Mouse (Mus musculus): ENCODE results near the gene Ucp3. TPM values are rescaled to one million over a fixed set of nuclear protein-coding genes. Genes with fewer than 3 reads are reported as not detected.

Gene Ucp3
- polyA plus RNA-seq, 1 experiment: not detected

DNA sequence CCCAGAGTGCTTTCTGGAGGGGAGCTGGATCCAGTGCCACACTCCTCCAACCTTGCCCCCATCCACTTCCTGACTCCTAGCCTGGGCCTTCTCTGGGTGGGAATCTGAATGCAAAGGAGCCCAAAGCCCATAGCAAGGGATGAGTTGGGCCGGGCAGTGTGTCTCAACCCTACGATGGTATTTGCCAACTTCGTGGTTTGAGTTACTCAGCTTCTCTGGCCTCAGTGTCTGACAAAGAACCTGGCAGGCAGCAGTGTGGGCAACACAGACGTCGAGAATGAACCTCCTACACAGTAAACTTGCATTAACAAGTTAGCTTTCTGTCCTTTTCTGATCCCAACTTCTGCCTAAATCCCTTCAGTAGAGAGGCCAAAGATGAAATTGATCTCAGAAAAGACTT is 11.7 kb downstream of the Ucp3 start:
- WGBS: 75% methylated on average over 5 of the region's 5 CpGs
- H3K27ac ChIP-seq (ENCODE audit: insufficient read depth, low read depth, low read length): no peak overlapping the region
- H3K4me1 ChIP-seq (ENCODE audit: control insufficient read depth, insufficient read depth, low read length): peaks cover 19% of the 10 kb centered on the region
- TF ChIP-seq CTCF (IDR thresholded peaks at IDR 0.05; ENCODE audit: insufficient read depth, low read depth, low read length): no peak
- no peak for TF ChIP-seq POLR2A (IDR thresholded peaks at IDR 0.05; ENCODE audit: insufficient read depth, low read depth, low read length)
- no peak overlapping the region for H3K4me3 ChIP-seq (ENCODE audit: insufficient read depth, low read depth, low read length)

DNA sequence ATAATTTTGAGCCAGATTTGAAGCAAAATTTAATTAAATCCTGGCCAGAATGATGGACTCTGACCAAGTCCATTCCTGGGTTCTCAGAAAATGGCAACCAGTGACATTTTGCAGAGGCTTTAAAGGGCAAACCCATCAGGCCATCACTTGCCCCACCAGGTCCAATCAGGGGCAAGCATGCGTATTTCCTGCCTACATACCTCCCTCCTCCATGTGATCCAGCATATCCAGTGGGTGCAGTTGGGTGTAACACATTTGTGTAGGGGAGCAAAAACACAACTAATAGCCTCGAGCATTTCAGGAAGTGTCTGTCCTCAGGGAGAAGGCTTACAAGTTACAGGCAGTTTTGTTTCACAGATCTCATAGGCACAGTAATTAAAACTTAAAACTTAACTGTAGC is 14.5 kb downstream of the Ucp3 start:
- peaks cover 8% of the 10 kb centered on the region for H3K4me1 ChIP-seq (ENCODE audit: control insufficient read depth, insufficient read depth, low read length)
- TF ChIP-seq POLR2A (IDR thresholded peaks at IDR 0.05; ENCODE audit: insufficient read depth, low read depth, low read length) (no peak), CTCF (IDR thresholded peaks at IDR 0.05; ENCODE audit: insufficient read depth, low read depth, low read length) (no peak)
- no peak overlapping the region for H3K27ac ChIP-seq (ENCODE audit: insufficient read depth, low read depth, low read length)
- whole genome bisulfite sequencing: 81% methylated on average over 2 of the region's 2 CpGs
- no peak overlapping the region for H3K4me3 ChIP-seq (ENCODE audit: insufficient read depth, low read depth, low read length)

DNA sequence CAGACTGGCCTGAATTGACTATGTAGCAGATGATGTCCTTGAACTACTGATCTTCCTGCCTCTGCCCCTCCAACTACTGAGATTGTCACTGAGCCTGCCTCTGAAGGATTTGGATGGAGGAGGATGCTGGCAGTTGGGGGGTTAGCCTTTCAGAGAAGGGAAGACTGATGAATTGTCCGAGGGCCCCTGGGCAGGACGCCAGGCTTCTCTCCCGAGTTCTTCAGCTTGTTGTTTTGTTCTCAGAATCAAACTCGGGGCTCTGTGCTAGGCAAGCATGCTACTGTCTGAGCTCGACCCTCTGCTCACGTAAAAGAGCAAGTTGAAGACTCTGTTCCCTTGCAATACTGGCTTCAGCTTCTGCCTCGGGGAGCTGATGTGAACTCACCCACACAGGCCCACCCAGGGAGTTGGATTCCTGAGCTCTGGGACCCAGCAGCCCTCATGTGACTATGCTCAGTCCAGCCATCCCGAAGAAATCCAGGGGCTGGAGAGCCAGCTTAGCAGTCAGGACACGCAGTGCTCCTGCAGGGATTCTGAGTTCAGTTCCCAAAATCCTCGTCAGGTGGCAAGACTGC is 15.8 kb downstream of the Ucp3 start:
- no peak overlapping the region for H3K4me3 ChIP-seq (ENCODE audit: insufficient read depth, low read depth, low read length)
- 38% methylated on average over 10 of the region's 10 CpGs for WGBS
- TF ChIP-seq POLR2A (IDR thresholded peaks at IDR 0.05; ENCODE audit: insufficient read depth, low read depth, low read length) (no peak), CTCF (IDR thresholded peaks at IDR 0.05; ENCODE audit: insufficient read depth, low read depth, low read length) (no peak)
- H3K4me1 ChIP-seq (ENCODE audit: control insufficient read depth, insufficient read depth, low read length): peaks cover 16% of the 10 kb centered on the region
- peak overlapping the region; percentile 54; the same call in 1 of the 2 replicates for H3K27ac ChIP-seq (ENCODE audit: insufficient read depth, low read depth, low read length)

DNA sequence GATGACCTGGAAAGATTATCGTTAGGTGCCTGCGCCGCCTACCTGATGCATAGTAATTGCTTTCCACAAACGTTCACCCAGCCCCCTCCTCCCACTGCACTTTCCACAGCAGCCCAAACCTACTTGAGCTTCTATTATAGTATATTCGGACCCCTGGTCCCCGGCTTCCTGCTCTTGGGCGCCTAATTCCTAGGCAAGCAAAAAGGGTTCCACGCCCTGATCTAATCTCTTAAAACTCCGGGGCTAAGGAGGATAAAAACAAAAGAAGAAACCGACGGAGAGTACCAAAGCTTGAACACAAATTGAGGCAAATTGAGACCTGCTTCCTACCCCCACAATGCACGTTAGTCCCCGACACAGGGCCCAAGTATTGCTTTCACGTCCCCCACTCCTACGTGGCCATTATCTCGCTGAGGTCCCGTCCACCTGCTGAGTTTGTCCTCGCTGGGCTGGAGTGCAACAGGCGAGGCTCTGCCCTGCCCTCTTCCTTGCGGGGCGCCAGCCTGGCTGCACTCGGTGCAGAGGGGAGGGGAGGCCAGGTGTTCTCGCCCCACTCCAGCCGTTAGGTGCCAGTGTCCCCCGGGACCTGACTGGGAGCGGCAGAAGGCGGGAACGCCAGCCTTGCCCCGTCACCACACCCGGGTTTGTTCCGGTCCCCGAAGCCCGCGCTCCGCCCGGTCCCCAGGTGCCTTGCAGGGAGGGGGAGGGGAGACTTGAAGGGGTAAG is 19.8 kb downstream of the Ucp3 start:
- WGBS: 12% methylated on average over 36 of the region's 36 CpGs

DNA sequence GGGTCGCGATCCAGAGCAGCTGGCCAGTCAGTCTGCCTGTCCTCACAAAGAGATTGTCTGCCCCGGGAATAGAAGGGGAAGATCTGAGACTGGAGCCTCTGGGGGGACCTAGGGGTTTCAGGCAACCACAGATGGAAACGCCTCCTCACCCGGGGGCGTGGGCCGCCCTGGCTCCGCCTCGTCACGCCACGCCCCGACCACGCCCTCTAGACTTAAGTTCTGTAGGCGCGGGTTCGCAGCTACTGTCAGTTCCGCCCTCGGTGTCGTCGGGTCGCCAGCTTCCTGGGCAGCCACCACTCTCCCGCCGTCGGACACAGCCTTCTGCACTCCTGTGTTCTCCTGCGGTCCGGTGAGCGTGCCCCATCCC is 20.3 kb downstream of the Ucp3 start, which contains the start of gene Ucp2:
Ucp2 (plus strand) TSS at position 221 of the 367 bp plus-strand sequence.
- H3K27ac ChIP-seq (ENCODE audit: insufficient read depth, low read depth, low read length): peak within 1 kb of the TSS; percentile 4; the same call in 1 of the 2 replicates
- 2% methylated on average over 27 of the region's 27 CpGs for WGBS
- TF ChIP-seq CTCF (IDR thresholded peaks at IDR 0.05; ENCODE audit: insufficient read depth, low read depth, low read length): no peak
- no peak for TF ChIP-seq POLR2A (IDR thresholded peaks at IDR 0.05; ENCODE audit: insufficient read depth, low read depth, low read length)

More for the DNA sequence above, 19.8 kb downstream of the Ucp3 start:
- Histone ChIP-seq H3K4me3 (ENCODE audit: insufficient read depth, low read depth, low read length) (peak overlapping the region; percentile 36), H3K27ac (ENCODE audit: insufficient read depth, low read depth, low read length) (no peak overlapping the region), H3K4me1 (ENCODE audit: control insufficient read depth, insufficient read depth, low read length) (peaks cover 26% of the 10 kb centered on the region)
- TF ChIP-seq POLR2A (IDR thresholded peaks at IDR 0.05; ENCODE audit: insufficient read depth, low read depth, low read length) (no peak), CTCF (IDR thresholded peaks at IDR 0.05; ENCODE audit: insufficient read depth, low read depth, low read length) (no peak)

DNA sequence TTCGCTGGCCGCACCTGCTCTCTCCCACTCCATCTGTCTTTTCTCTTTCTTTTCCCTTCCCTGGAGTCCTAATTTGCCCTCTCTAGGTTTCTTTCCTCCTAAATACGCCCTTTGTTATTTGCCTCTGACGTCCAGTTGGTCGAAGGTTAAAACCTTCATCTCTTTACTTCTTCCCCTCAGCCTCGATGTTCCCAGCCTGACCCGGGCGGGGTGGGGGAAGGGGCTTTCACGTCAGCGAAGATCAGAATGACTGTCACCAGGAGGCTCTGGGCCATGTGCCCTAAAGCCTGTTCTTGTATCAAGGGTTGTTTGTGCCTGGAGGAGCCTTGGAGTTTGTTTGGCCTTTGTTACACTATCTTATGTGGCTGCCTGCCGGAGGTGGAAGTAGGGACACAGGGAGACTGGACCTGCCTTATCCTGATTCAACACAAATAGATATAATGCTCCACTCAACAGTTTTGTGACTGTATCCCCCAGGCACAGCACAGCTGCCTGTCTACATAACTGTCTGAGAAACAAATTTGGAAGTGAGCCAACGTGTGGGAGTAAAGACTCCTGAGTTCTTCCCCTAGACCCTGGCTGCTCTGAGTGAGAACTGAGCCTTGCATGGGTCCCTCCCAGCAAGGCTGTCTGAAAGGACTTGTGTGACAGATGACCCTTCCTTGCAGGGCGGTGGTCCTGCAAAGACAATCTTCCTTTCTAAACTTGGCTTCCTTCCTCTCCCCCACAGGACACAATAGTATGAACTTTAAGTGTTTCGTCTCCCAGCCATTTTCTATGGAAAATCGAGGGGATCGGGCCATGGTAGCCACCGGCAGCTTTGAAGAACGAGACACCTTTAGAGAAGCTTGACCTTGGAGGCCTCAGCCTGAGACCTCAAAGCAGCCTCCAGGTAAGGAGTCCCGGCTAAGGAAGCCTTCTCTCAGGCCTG is 21.0 kb downstream of the Ucp3 start:
- TF ChIP-seq POLR2A (IDR thresholded peaks at IDR 0.05; ENCODE audit: insufficient read depth, low read depth, low read length) (no peak), CTCF (IDR thresholded peaks at IDR 0.05; ENCODE audit: insufficient read depth, low read depth, low read length) (no peak)
- H3K4me1 ChIP-seq (ENCODE audit: control insufficient read depth, insufficient read depth, low read length): peaks cover 23% of the 10 kb centered on the region
- peak overlapping the region; percentile 4; the same call in 1 of the 2 replicates for H3K27ac ChIP-seq (ENCODE audit: insufficient read depth, low read depth, low read length)
- H3K4me3 ChIP-seq (ENCODE audit: insufficient read depth, low read depth, low read length): peak overlapping the region; percentile 36
- 49% methylated on average over 19 of the region's 19 CpGs for WGBS

More for the DNA sequence above, 20.3 kb downstream of the Ucp3 start, which contains the start of gene Ucp2:
- Histone ChIP-seq H3K4me3 (ENCODE audit: insufficient read depth, low read depth, low read length) (peak within 1 kb of the TSS; percentile 36), H3K4me1 (ENCODE audit: control insufficient read depth, insufficient read depth, low read length) (peaks cover 26% of the 10 kb centered on the region)

DNA sequence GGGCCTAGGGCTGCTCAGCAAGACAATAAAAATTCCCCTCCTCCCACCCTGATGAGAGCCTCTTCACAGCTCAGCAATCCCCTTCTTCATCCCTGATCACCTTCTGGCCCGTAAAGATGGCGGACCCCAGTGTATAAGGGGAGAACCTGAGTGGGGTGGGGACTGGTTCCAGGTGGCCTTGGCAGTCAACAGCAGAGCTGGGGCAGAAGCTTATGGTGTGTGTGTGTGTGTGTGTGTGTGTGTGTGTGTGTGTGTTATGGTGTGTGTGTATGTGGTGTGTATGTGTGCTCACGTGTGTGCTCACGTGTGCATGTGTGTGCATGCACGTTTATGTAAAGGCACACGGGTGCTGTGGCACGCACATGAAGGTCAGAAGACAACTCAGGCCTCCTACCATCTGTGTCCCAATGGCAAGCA is 21.6 kb downstream of the Ucp3 start:
- TF ChIP-seq POLR2A (IDR thresholded peaks at IDR 0.05; ENCODE audit: insufficient read depth, low read depth, low read length) (no peak), CTCF (IDR thresholded peaks at IDR 0.05; ENCODE audit: insufficient read depth, low read depth, low read length) (no peak)
- Histone ChIP-seq H3K27ac (ENCODE audit: insufficient read depth, low read depth, low read length) (no peak overlapping the region), H3K4me3 (ENCODE audit: insufficient read depth, low read depth, low read length) (peak overlapping the region; percentile 10), H3K4me1 (ENCODE audit: control insufficient read depth, insufficient read depth, low read length) (peaks cover 21% of the 10 kb centered on the region)
- WGBS: 90% methylated on average over 7 of the region's 7 CpGs

DNA sequence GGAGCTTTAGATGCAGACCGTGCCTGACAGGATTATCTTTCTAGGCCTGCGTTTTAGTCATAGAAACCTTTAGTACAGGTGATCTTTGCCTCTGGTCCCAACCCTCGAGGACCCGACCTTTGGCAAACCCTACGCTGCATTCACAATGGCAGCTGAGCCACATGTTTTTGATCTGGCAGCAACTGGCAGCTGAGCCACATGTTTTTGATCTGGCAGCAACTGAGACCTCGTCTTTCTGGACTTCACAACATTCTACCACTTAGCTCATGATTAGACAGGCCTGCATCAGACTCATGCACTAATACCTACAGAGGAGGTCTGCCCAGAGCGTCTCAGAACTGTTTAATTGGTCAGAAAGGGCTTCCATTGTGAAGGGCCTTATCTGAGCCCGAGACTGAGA is 22.3 kb downstream of the Ucp3 start:
- TF ChIP-seq POLR2A (IDR thresholded peaks at IDR 0.05; ENCODE audit: insufficient read depth, low read depth, low read length): no peak
- no peak for TF ChIP-seq CTCF (IDR thresholded peaks at IDR 0.05; ENCODE audit: insufficient read depth, low read depth, low read length)
- H3K4me3 ChIP-seq (ENCODE audit: insufficient read depth, low read depth, low read length): peak overlapping the region; percentile 16; the same call in 1 of the 2 replicates
- H3K27ac ChIP-seq (ENCODE audit: insufficient read depth, low read depth, low read length): peak overlapping the region; percentile 41
- 71% methylated on average over 8 of the region's 8 CpGs for WGBS
- H3K4me1 ChIP-seq (ENCODE audit: control insufficient read depth, insufficient read depth, low read length): peaks cover 21% of the 10 kb centered on the region

Measured in olfactory bulb, adult 2 months (tissue).